Mouse (Mus musculus): ENCODE data around the gene Tmem182. TPM values are rescaled to one million over a fixed set of nuclear protein-coding genes. Genes with fewer than 3 reads are reported as not detected.

The Tmem182 gene
- total and polyA plus RNA-seq, 2 experiments: 0.28 TPM; not detected in 1

- WGBS: 69% methylated on average over 8 of the region's 8 CpGs
- H3K4me1 ChIP-seq (ENCODE audit: control insufficient read depth, insufficient read depth, low read length): no peaks in the 10 kb centered on the region
These were observed 19.5 kb downstream of the Tmem182 start for GRCm38 (mm10) chr1:40824936-40825335.

GRCm38 (mm10) chr1:40825826-40826225 is 20.4 kb downstream of the Tmem182 start:
- no peaks in the 10 kb centered on the region for H3K36me3 ChIP-seq (ENCODE audit: control insufficient read depth, insufficient read depth, low read length)
- H3K79me2 ChIP-seq (ENCODE audit: control insufficient read depth, insufficient read depth, low read length): no peaks in the 10 kb centered on the region
- no peaks in the 10 kb centered on the region for H3K4me1 ChIP-seq (ENCODE audit: control insufficient read depth, insufficient read depth, low read length)
- no peaks in the 10 kb centered on the region for H3K27me3 ChIP-seq (ENCODE audit: control insufficient read depth, insufficient read depth, low read length)
- no peak overlapping the region for H3K9ac ChIP-seq (ENCODE audit: low read depth, low read length)
- H3K4me3 ChIP-seq (ENCODE audit: insufficient read depth, low read depth, low read length): no peak overlapping the region
- WGBS: 64% methylated on average over 7 of the region's 7 CpGs
- no peak for DNase-seq (ENCODE audit: extremely low read depth, low read depth, low spot score)
- no peak for TF ChIP-seq CTCF (IDR thresholded peaks at IDR 0.05; ENCODE audit: low read depth, low read length)
- TF ChIP-seq POLR2A (IDR thresholded peaks at IDR 0.05; ENCODE audit: extremely low read depth, insufficient read depth, low read length): no peak
- H3K27ac ChIP-seq (replicated peaks; ENCODE audit: insufficient read depth, low read depth, low read length): no peak overlapping the region

More at GRCm38 (mm10) chr1:40824936-40825335, 19.5 kb downstream of the Tmem182 start:
- no peak overlapping the region for H3K4me3 ChIP-seq (ENCODE audit: insufficient read depth, low read depth, low read length)
- H3K79me2 ChIP-seq (ENCODE audit: control insufficient read depth, insufficient read depth, low read length): no peaks in the 10 kb centered on the region
- no peak overlapping the region for H3K9ac ChIP-seq (ENCODE audit: low read depth, low read length)
- TF ChIP-seq CTCF (IDR thresholded peaks at IDR 0.05; ENCODE audit: low read depth, low read length): no peak
- no peak overlapping the region for H3K27ac ChIP-seq (replicated peaks; ENCODE audit: insufficient read depth, low read depth, low read length)
- H3K36me3 ChIP-seq (ENCODE audit: control insufficient read depth, insufficient read depth, low read length): no peaks in the 10 kb centered on the region
- DNase-seq (ENCODE audit: extremely low read depth, low read depth, low spot score): no peak
- H3K27me3 ChIP-seq (ENCODE audit: control insufficient read depth, insufficient read depth, low read length): no peaks in the 10 kb centered on the region

GRCm38 (mm10) chr1:40829213-40829914 is 24.0 kb downstream of the Tmem182 start:
- Histone ChIP-seq H3K4me1 (ENCODE audit: control insufficient read depth, insufficient read depth, low read length) (no peaks in the 10 kb centered on the region), H3K4me3 (ENCODE audit: insufficient read depth, low read depth, low read length) (no peak overlapping the region), H3K27me3 (ENCODE audit: control insufficient read depth, insufficient read depth, low read length) (no peaks in the 10 kb centered on the region), H3K27ac (replicated peaks; ENCODE audit: insufficient read depth, low read depth, low read length) (no peak overlapping the region), H3K9ac (ENCODE audit: low read depth, low read length) (no peak overlapping the region), H3K36me3 (ENCODE audit: control insufficient read depth, insufficient read depth, low read length) (no peaks in the 10 kb centered on the region), H3K79me2 (ENCODE audit: control insufficient read depth, insufficient read depth, low read length) (no peaks in the 10 kb centered on the region)
- TF ChIP-seq CTCF (IDR thresholded peaks at IDR 0.05; ENCODE audit: low read depth, low read length): no peak
- no peak for TF ChIP-seq POLR2A (IDR thresholded peaks at IDR 0.05; ENCODE audit: extremely low read depth, insufficient read depth, low read length)
- WGBS: 79% methylated on average over 10 of the region's 10 CpGs
- DNase-seq (ENCODE audit: extremely low read depth, low read depth, low spot score): no peak

- no peak overlapping the region for H3K4me3 ChIP-seq (ENCODE audit: insufficient read depth, low read depth, low read length)
- H3K36me3 ChIP-seq (ENCODE audit: control insufficient read depth, insufficient read depth, low read length): no peaks in the 10 kb centered on the region
- H3K27ac ChIP-seq (replicated peaks; ENCODE audit: insufficient read depth, low read depth, low read length): no peak overlapping the region
- no peaks in the 10 kb centered on the region for H3K79me2 ChIP-seq (ENCODE audit: control insufficient read depth, insufficient read depth, low read length)
- H3K4me1 ChIP-seq (ENCODE audit: control insufficient read depth, insufficient read depth, low read length): no peaks in the 10 kb centered on the region
- no peak overlapping the region for H3K9ac ChIP-seq (ENCODE audit: low read depth, low read length)
- DNase-seq (ENCODE audit: extremely low read depth, low read depth, low spot score): no peak
- no peaks in the 10 kb centered on the region for H3K27me3 ChIP-seq (ENCODE audit: control insufficient read depth, insufficient read depth, low read length)
- TF ChIP-seq POLR2A (IDR thresholded peaks at IDR 0.05; ENCODE audit: extremely low read depth, insufficient read depth, low read length): no peak
- WGBS: 77% methylated on average over 4 of the region's 4 CpGs
These were observed 25.5 kb downstream of the Tmem182 start for GRCm38 (mm10) chr1:40830712-40831507.

DNA sequence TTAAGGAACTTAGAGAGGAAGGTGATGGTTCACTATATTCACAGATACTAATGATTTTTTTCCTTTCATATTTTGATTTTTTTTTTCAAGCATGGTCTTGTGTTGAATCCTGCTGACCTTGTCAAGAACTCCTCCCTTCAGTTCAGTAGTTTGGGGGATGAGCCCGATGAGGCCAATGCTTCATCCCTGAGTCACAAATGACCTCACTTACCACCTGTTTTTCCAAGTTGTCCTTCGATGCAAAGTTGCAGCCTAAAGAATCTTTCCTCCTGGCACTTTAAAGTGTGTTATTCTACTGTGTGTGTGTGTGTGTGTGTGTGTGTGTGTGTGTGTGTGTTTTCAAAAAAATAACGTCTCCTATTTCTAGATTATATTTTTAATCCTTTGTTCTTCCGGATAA is 30.1 kb downstream of the Tmem182 start:
- H3K9ac ChIP-seq (ENCODE audit: low read depth, low read length): no peak overlapping the region
- H3K27me3 ChIP-seq (ENCODE audit: control insufficient read depth, insufficient read depth, low read length): no peaks in the 10 kb centered on the region
- no peak for TF ChIP-seq POLR2A (IDR thresholded peaks at IDR 0.05; ENCODE audit: extremely low read depth, insufficient read depth, low read length)
- TF ChIP-seq CTCF (IDR thresholded peaks at IDR 0.05; ENCODE audit: low read depth, low read length): no peak
- H3K4me3 ChIP-seq (ENCODE audit: insufficient read depth, low read depth, low read length): no peak overlapping the region
- WGBS: 83% methylated on average over 4 of the region's 4 CpGs
- DNase-seq (ENCODE audit: extremely low read depth, low read depth, low spot score): no peak
- no peaks in the 10 kb centered on the region for H3K36me3 ChIP-seq (ENCODE audit: control insufficient read depth, insufficient read depth, low read length)
- H3K27ac ChIP-seq (replicated peaks; ENCODE audit: insufficient read depth, low read depth, low read length): no peak overlapping the region
- no peaks in the 10 kb centered on the region for H3K79me2 ChIP-seq (ENCODE audit: control insufficient read depth, insufficient read depth, low read length)
- no peaks in the 10 kb centered on the region for H3K4me1 ChIP-seq (ENCODE audit: control insufficient read depth, insufficient read depth, low read length)

DNA sequence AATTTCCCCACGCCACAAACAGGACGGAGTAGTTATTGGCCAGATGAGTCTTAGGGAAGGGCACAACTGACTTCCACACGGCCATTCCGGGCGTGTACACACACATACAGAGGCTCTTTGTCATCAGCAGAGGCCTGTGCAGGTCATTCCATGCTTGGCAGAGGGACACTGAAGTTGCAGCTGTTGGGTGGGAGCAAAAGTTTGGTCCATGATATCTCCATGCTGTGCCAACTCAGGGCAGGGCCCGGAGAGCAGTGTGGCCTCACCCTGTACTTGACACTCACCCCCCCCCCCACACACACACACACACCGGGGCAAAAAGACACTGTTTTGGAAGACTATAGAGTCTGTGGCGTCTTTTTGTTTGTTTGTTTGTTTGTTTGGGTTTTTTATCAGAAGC is 35.2 kb downstream of the Tmem182 start:
- H3K4me3 ChIP-seq (ENCODE audit: insufficient read depth, low read depth, low read length): no peak overlapping the region
- no peaks in the 10 kb centered on the region for H3K79me2 ChIP-seq (ENCODE audit: control insufficient read depth, insufficient read depth, low read length)
- no peak overlapping the region for H3K27ac ChIP-seq (replicated peaks; ENCODE audit: insufficient read depth, low read depth, low read length)
- H3K36me3 ChIP-seq (ENCODE audit: control insufficient read depth, insufficient read depth, low read length): no peaks in the 10 kb centered on the region
- H3K4me1 ChIP-seq (ENCODE audit: control insufficient read depth, insufficient read depth, low read length): no peaks in the 10 kb centered on the region
- TF ChIP-seq POLR2A (IDR thresholded peaks at IDR 0.05; ENCODE audit: extremely low read depth, insufficient read depth, low read length): no peak
- TF ChIP-seq CTCF (IDR thresholded peaks at IDR 0.05; ENCODE audit: low read depth, low read length): no peak
- DNase-seq (ENCODE audit: extremely low read depth, low read depth, low spot score): no peak
- H3K9ac ChIP-seq (ENCODE audit: low read depth, low read length): no peak overlapping the region
- WGBS: 82% methylated on average over 8 of the region's 8 CpGs
- H3K27me3 ChIP-seq (ENCODE audit: control insufficient read depth, insufficient read depth, low read length): no peaks in the 10 kb centered on the region

Data from liver, adult 2 months (tissue).